Mouse (Mus musculus): ENCODE results near the gene Samd10. TPM values are rescaled to one million over a fixed set of nuclear protein-coding genes. Genes with fewer than 3 reads are reported as not detected.
A peak's percentile ranks its signal among the peaks of the same experiment; 100 is the strongest.

Gene Samd10
- polyA plus RNA-seq, 1 experiment from 2014 or later, result 27.4 TPM

DNA sequence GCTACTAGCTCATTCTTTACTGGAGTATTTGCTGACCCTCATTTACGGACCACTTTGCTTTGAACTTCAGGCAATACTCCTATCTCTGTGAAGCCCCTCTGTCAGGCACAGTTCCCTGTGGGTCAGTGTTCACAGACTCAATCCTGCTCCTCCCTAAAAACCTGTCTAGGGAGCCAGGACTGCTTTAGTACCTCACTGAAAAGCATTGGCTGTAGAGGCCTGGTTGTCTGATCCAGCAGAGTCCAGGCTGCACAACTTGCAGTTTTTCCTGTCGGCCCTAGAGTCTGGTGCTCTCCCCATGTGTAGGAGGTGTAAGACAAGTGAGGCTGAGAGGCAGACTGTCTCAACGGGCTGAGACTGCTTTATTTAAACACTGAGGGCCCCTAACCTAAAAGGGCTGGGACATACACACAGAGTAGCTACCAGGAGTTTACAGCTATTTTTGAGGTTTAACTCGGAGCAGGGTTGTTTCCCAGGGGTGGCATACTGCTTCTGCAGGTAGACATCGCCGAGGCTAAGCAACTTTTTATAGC, 1.3 kb upstream of the Samd10 start:
- H3K27ac ChIP-seq, result peak overlapping the region; percentile 89
- no peak for ATAC-seq (replicated peaks; ENCODE audit: low FRiP score, low read depth)

DNA sequence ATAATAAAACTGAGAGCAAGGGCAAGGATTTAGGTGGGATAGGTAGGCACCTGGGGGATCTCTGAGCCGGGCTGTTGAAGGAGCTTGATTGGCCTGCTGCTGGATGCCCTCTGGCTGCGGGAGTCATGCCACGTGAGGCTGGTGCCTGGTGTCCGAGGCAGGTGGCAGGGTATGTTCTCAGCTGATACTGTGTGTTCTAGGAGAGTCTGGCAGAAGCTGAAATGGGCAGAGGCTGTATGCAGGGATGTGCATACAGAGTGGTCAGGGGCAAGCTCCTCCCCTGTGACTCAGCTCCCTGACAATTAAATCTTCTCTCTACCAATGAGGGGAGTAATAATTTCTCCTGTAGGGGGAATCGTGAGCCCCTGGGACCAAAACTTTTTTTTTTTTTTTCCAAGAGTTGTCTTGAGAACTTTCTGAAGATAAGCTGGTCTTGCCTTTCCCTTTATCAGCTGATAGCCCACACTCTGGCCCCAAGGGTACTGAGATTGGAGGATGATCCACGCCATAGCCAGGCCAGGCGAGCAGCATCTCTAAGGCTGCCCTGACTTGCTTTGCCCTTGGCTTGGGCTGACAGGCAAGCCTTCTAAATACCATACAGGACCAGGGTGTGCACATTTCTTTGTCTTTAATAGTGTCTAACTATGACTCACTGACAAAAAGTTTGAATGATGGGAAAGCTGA, 1.5 kb downstream of the Samd10 start:
- WGBS, result 76% methylated on average over 7 of the region's 7 CpGs
- peak; percentile 36; the same call in 1 of the 2 replicates for TF ChIP-seq CTCF (IDR thresholded peaks at IDR 0.05; ENCODE audit: low read depth)
- no peak for ATAC-seq (replicated peaks; ENCODE audit: low FRiP score, low read depth)
- H3K9me3 ChIP-seq (replicated peaks; ENCODE audit: low read length), result no peaks in the 10 kb centered on the region
- peak; percentile 70 for DNase-seq (ENCODE audit: low spot score)
- no peak overlapping the region for H3K27ac ChIP-seq
- no peak overlapping the region for H3K4me3 ChIP-seq (replicated peaks; ENCODE audit: low read depth, low read length)
- no peak overlapping the region for H3K4me2 ChIP-seq (ENCODE audit: low read length)
- no peaks in the 10 kb centered on the region for H3K36me3 ChIP-seq (ENCODE audit: insufficient read depth, low read length)
- H3K9ac ChIP-seq (ENCODE audit: low read depth, low read length), result no peak overlapping the region
- H3K4me1 ChIP-seq (replicated peaks; ENCODE audit: insufficient read depth, low read length), result peaks cover 13% of the 10 kb centered on the region
- no peaks in the 10 kb centered on the region for H3K27me3 ChIP-seq (ENCODE audit: insufficient read depth, low read length)

More for the DNA sequence above, 1.3 kb upstream of the Samd10 start:
- Histone ChIP-seq H3K27me3 (ENCODE audit: insufficient read depth, low read length) (no peaks in the 10 kb centered on the region), H3K4me2 (ENCODE audit: low read length) (peak overlapping the region; percentile 84), H3K9ac (ENCODE audit: low read depth, low read length) (peak overlapping the region; percentile 91; the same call in 1 of the 2 replicates), H3K4me1 (replicated peaks; ENCODE audit: insufficient read depth, low read length) (peaks cover 13% of the 10 kb centered on the region), H3K4me3 (replicated peaks; ENCODE audit: low read depth, low read length) (peak overlapping the region; percentile 89), H3K36me3 (ENCODE audit: insufficient read depth, low read length) (no peaks in the 10 kb centered on the region), H3K9me3 (replicated peaks; ENCODE audit: low read length) (no peaks in the 10 kb centered on the region)
- 46% methylated on average over 6 of the region's 6 CpGs for WGBS
- DNase-seq (ENCODE audit: low spot score), result no peak
- no peak for TF ChIP-seq CTCF (IDR thresholded peaks at IDR 0.05; ENCODE audit: low read depth)

DNA sequence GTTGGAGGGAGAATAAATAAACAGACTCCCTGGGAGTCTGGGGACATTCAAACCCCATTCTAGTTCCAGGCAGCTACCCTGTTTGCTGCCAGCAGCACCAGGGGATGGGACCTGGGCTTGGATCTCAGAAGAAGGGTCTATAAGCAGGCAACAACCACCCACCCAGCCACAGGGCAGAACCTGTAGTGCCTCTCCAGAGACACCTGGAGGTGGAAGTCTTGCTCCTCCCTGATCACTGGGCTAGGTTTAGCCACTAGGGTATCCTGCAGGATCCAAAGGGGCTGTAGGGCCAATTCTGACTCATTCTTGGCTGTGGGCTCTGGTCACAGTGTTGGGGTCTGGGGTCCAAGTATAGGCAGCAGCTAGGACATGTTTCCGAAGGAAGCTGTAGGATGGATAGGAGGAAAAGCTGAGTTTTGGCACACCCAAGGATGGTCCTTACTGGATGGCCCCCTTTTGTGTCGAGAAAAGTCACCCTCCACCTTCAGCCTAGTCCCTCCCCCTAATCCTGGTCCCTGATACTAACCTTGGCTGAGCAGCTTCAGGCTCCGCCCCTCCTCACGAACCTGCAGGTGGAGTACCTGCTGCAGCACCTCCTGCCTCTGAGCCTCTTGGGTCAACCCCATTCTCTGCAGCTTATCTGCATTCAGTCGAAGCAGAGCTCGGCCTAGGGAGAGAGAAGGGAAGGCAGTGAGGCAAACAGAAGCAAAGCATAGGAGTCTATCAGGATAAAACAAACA, 2.6 kb downstream of the Samd10 start:
- Histone ChIP-seq H3K4me1 (replicated peaks; ENCODE audit: insufficient read depth, low read length) (peaks cover 10% of the 10 kb centered on the region; the same call in 1 of the 2 replicates), H3K27me3 (ENCODE audit: insufficient read depth, low read length) (no peaks in the 10 kb centered on the region), H3K27ac (no peak overlapping the region), H3K9me3 (replicated peaks; ENCODE audit: low read length) (no peaks in the 10 kb centered on the region), H3K36me3 (ENCODE audit: insufficient read depth, low read length) (no peaks in the 10 kb centered on the region), H3K9ac (ENCODE audit: low read depth, low read length) (no peak overlapping the region), H3K4me2 (ENCODE audit: low read length) (no peak overlapping the region), H3K4me3 (replicated peaks; ENCODE audit: low read depth, low read length) (no peak overlapping the region)
- DNase-seq (ENCODE audit: low spot score) (no peak), ATAC-seq (replicated peaks; ENCODE audit: low FRiP score, low read depth) (no peak)
- no peak for TF ChIP-seq CTCF (IDR thresholded peaks at IDR 0.05; ENCODE audit: low read depth)
- 62% methylated on average over 6 of the region's 6 CpGs for WGBS

DNA sequence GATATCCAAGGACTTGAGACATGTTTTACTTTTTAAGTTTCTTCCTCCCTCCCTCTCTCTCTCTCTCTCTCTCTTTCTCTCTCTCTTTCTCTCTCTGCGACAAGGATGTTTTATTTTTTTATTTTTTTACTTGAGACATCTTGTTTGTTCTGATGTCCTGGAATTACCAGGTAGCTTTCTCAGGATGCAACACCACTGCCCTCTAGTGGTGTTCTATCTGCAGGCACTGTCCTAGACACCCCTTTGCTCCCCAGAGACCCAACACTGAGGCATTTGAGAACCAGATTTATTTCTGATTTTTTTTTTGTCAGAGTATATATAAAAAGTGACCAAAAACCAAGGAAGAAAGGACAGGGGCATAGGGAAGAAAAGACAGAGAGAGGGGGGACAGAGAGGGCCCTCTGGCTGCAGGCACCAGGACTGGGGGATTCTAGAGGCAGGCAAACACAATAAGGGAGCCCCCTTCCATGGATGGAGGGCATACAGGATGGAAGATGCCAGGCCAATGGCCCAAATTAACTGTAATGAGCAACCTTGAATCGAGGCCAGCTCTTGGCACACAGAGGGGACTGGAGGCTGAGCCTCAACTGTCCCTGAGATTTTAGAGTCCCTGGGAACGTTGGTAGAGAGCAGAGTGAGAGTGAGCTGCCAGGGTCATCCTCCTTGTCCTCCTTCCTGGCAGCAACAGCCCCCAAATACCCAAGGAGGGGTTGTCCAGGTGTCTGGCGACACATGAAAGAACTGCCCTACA, 3.9 kb downstream of the Samd10 start:
- H3K36me3 ChIP-seq (ENCODE audit: insufficient read depth, low read length), result no peaks in the 10 kb centered on the region; the same call in 1 of the 2 replicates
- DNase-seq (ENCODE audit: low spot score), result peak; percentile 68
- TF ChIP-seq CTCF (IDR thresholded peaks at IDR 0.05; ENCODE audit: low read depth), result peak; percentile 72
- WGBS, result 64% methylated on average over 4 of the region's 4 CpGs
- H3K4me2 ChIP-seq (ENCODE audit: low read length), result no peak overlapping the region
- no peak overlapping the region for H3K27ac ChIP-seq
- H3K9me3 ChIP-seq (replicated peaks; ENCODE audit: low read length), result no peaks in the 10 kb centered on the region
- no peak overlapping the region for H3K9ac ChIP-seq (ENCODE audit: low read depth, low read length)
- no peak for ATAC-seq (replicated peaks; ENCODE audit: low FRiP score, low read depth)
- peaks cover 12% of the 10 kb centered on the region; the same call in 1 of the 2 replicates for H3K4me1 ChIP-seq (replicated peaks; ENCODE audit: insufficient read depth, low read length)
- no peaks in the 10 kb centered on the region for H3K27me3 ChIP-seq (ENCODE audit: insufficient read depth, low read length)
- H3K4me3 ChIP-seq (replicated peaks; ENCODE audit: low read depth, low read length), result no peak overlapping the region

DNA sequence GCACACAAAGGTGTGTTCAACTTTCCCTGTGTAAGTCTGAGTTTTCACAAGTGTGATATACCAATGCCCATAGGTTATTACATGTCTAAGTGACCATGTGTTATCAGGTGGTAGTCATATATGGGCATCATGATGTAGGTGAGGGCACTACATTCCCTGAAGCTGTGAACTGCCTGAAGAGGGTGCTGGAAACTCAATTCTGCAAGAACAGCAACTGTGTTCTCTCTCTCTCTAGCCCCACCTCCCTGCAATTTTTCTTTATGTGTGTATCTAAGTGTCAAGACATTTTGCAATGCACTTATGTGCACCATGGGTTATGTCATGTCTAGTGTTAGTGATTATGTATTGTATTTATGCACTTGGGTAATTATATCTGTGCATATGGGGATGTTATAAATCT, 5.1 kb downstream of the Samd10 start:
- H3K27ac ChIP-seq, result no peak overlapping the region
- peaks cover 12% of the 10 kb centered on the region; the same call in 1 of the 2 replicates for H3K4me1 ChIP-seq (replicated peaks; ENCODE audit: insufficient read depth, low read length)
- H3K9me3 ChIP-seq (replicated peaks; ENCODE audit: low read length), result no peaks in the 10 kb centered on the region
- ATAC-seq (replicated peaks; ENCODE audit: low FRiP score, low read depth) (no peak), DNase-seq (ENCODE audit: low spot score) (no peak)
- no peak for TF ChIP-seq CTCF (IDR thresholded peaks at IDR 0.05; ENCODE audit: low read depth)
- H3K4me2 ChIP-seq (ENCODE audit: low read length), result no peak overlapping the region
- no peak overlapping the region for H3K9ac ChIP-seq (ENCODE audit: low read depth, low read length)
- H3K27me3 ChIP-seq (ENCODE audit: insufficient read depth, low read length), result no peaks in the 10 kb centered on the region
- peaks cover 12% of the 10 kb centered on the region for H3K36me3 ChIP-seq (ENCODE audit: insufficient read depth, low read length)
- H3K4me3 ChIP-seq (replicated peaks; ENCODE audit: low read depth, low read length), result no peak overlapping the region

DNA sequence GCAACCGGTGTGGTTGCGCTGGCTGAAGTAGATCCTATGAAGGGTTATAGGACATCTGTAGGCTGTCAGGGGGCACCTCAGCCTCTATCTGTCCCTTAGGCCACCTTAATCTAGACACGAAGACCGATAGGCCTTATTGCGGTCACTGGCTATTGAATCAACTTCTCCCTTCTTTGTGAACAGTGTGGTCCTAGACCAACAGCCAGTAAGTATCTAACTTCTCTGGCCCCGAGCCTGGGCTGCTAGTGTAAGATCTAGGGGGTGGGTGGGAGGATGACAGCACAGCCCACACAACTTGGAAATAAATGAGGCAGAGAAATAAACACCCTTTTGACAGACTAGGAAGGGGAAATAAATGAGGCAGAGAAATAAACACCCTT, 6.0 kb downstream of the Samd10 start:
- Histone ChIP-seq H3K27me3 (ENCODE audit: insufficient read depth, low read length) (no peaks in the 10 kb centered on the region), H3K4me2 (ENCODE audit: low read length) (peak overlapping the region; percentile 92), H3K9ac (ENCODE audit: low read depth, low read length) (peak overlapping the region; percentile 95), H3K27ac (peak overlapping the region; percentile 90), H3K4me3 (replicated peaks; ENCODE audit: low read depth, low read length) (peak overlapping the region; percentile 91), H3K36me3 (ENCODE audit: insufficient read depth, low read length) (peaks cover 14% of the 10 kb centered on the region), H3K9me3 (replicated peaks; ENCODE audit: low read length) (no peaks in the 10 kb centered on the region), H3K4me1 (replicated peaks; ENCODE audit: insufficient read depth, low read length) (peaks cover 9% of the 10 kb centered on the region; the same call in 1 of the 2 replicates)
- DNase-seq (ENCODE audit: low spot score) (peak; percentile 85), ATAC-seq (replicated peaks; ENCODE audit: low FRiP score, low read depth) (peak; percentile 23)
- TF ChIP-seq CTCF (IDR thresholded peaks at IDR 0.05; ENCODE audit: low read depth), result no peak
- WGBS, result 2% methylated on average over 6 of the region's 6 CpGs

Measured in kidney, postnatal 0 days (tissue).